Mouse (Mus musculus): Measurements from ENCODE around the gene Mustn1. TPM values are rescaled to one million over a fixed set of nuclear protein-coding genes. Genes with fewer than 3 reads are reported as not detected.

Gene Mustn1
- total RNA-seq, 2 experiments from 2014 or later: 2.2 to 4.7 TPM

DNA sequence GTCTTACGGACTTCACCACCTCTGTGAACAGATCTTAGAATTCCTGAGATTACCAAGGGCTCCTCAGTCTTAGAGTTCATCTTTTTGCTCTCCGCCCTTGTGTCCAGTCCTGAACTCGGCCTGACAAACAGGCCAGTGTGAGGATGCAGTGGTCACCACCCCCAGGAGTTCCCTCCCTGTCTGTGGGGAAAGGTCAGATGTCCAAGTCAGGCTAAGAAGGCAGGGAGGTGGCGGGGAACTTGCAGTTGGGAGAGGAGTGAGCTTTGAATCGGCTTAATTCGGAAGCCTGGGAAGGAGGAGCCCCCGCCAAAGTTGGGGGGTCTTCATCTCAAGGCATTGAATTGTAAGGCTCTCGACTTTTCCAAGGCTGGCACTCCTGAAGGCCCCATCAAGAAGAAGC, 1.3 kb downstream of the Mustn1 start:
- DNase-seq: no peak

- peak; percentile 53 to 77 for DNase-seq
Observed at GRCm38 (mm10) chr14:30880811-30881717, 2.1 kb downstream of the Mustn1 start.

- DNase-seq: no peak
Observed at GRCm38 (mm10) chr14:30881718-30882108, 2.7 kb downstream of the Mustn1 start.

- no peak for DNase-seq
Observed at GRCm38 (mm10) chr14:30885298-30885697, 6.3 kb downstream of the Mustn1 start.

DNA sequence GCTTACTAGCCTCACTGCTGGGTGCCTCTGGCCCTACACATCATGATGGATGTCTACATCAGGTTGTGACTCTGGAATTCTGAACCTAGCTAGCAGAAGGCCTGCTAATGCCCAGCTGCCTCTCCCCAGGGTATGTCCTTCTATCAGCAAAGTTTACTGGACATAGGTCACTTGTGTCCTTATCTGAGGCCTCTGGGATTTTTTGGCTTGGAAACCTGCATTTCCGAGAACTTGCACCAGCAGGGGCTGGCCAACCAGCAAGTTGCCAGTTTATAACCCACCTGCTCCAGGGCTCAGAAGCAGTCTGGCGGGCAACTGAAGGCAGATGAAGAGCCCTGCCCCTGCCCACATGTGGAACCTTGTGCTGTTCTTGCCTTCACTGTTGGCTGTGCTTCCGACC, 7.2 kb downstream of the Mustn1 start, which contains the start of gene Itih4:
Gene Itih4, plus strand, starts transcription at position 273 of the 400 bp plus-strand sequence.
- no peak for DNase-seq

DNA sequence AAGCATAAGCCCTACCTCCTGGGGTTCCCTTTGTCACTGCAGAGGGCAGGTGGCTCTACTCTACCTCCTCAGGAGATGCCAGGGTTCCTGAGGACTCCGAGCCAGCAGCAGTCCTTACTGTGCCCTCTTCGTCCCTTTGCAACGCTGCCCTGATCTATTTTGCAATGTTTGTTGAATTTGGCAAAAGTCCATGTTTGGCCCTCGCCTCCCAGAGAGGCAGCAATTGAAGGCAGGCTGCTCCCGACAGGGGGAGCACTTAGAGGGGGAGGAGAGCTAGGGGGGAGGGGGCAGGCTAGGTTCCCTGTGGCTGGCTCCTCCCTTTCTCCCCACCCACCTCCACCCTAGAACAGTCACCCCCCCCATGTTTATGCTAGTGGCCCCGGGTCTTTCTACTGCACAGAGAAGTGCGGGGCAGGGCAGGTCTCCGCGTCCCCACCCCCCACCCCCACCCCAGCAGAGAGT, 9.3 kb downstream of the Mustn1 start:
- peak; percentile 63 to 75 for DNase-seq

DNA sequence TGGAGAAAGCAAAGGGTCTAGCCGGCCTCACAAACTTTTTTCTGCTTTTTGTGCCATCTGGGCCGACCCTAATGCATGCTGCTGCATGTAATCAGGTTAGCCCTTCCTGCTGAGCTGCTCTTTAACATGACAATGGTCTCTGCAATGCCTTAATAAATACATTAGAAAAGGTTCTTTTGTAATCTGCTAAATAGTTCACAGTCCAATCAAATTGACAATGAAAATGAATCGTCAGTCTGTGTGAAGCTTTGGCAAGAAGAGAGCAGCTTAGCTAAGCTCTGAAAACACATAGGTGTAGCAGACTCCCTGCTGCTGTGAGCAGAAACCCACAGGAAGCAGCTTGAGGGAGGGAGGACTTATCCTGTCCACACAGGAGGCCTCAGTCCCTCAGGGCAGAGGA, 21.0 kb downstream of the Mustn1 start:
- no peak for DNase-seq

GRCm38 (mm10) chr14:30902628-30903027, 23.6 kb downstream of the Mustn1 start:
- no peak for DNase-seq

GRCm38 (mm10) chr14:30903036-30903435, 24.0 kb downstream of the Mustn1 start:
- DNase-seq: no peak

- DNase-seq: no peak
Observed at GRCm38 (mm10) chr14:30904307-30904706, 25.3 kb downstream of the Mustn1 start.

GRCm38 (mm10) chr14:30906001-30906400, 27.0 kb downstream of the Mustn1 start:
- DNase-seq: no peak

DNA sequence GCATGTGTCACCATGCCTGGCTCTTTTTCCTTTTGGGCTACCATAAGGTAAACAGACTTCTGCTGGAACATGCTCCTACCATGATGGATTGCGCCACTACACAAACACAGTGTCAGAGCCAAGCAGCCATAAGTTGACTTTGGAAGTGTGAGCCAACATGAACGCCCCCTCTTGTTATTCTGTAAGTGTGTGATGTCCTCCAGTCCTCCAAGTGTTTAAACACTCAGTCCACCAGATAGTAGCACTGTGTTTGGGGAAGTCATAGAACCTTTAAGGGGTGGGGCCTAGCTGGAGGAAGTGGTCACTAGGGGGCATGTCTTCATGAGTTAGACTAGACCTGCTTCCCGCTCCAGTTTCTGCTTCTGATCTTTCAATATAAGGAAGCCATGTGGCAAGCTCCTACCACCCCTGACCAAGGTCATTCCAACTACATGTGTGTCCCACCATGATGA, 28.8 kb downstream of the Mustn1 start:
- DNase-seq: peak in 1 of 2 experiments; percentile 11

GRCm38 (mm10) chr14:30911141-30911540, 32.1 kb downstream of the Mustn1 start:
- no peak for DNase-seq

DNA sequence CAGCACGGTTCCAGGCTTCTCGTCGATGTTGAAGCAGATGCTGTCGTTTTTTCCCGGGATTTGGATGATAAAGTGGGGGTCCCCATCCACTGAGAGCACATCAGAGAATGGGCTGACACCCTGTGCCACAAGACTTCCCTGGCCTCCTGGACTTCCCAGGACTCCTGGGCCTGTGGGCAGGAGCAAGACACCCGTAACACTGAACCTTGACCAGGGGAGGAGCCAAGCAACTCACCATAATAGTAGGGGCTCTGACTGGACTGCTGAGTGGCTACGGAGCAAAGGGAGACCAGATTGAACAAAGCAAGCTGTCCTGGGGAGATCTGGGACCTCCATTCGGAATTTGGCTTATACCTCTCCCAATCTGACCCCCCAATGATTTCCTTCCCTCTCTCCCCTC, 33.6 kb downstream of the Mustn1 start:
- no peak for DNase-seq

DNA sequence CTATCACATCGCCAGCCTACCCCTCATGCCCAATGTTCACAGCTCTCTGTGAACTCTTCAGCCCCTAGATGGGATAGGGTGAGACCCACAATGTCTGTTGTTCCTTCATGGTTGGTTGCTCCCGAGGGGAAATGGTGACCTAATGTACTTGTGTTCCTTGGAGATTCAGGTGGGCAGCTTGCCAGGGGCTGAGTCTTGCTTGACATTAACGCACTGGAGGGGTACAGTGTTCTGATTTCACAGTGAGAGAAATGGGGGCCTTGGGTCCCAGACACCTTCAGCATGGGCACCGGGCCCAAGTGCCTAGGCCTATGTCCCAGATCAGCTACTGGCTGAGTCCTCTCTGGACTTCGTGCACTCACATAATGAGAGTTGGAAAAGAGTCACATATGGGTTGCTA, 34.4 kb downstream of the Mustn1 start:
- DNase-seq: peak in 1 of 2 experiments; percentile 43

GRCm38 (mm10) chr14:30916516-30916915, 37.5 kb downstream of the Mustn1 start:
- no peak for DNase-seq

DNA sequence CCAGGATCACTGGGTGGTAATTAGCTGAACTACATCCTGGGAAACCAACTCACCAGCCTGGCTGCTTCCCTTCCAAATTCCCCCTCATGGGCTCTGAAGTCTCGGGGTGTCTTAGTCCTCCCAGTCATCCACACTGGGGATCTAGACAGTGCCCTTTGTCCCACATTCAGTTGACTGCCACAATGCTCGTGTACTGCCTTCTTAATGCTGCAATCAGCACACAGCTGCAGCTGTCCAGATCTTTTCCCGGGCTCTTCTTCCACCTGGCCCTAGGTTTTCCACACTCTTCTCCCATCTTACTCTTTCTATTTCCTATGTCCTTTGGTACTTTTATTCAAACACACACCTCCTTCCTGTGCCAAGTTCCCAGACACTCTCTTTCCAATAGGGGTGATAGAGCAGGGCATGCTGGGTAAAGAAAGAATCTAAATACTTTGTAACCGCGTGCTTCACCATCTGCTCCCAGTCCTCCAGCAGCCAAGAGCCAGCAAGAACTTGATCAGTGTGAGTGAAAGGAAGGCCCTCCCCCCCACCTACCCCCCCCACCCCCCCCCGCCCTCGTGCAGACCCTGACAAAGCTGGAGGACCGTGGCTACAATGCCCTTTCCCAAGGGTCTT, 43.2 kb downstream of the Mustn1 start:
- DNase-seq: no peak

GRCm38 (mm10) chr14:30923375-30924105, 44.5 kb downstream of the Mustn1 start, which contains the start of gene Itih3:
Gene Itih3 (minus strand): TSS chr14:30923760.
- DNase-seq: no peak

DNA sequence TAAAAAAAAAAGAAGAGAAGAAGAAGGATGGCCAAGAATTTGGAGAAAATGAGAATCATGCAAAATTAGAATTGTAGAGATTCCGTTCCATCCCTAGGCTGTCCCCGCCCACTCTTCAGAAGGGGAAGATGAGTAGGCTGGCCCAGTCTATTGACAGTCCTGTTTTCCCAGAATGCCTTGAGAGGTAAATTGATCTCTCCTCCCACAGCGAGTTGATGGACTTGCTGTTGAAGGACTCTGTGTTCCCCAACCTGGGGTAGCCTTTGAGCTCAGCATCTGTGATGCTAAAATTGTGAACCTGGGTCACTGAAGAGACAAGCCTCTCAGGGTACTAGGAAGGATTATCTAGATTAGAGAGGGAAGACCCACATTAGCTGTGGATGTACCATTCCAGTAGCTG, 46.5 kb downstream of the Mustn1 start:
- no peak for DNase-seq

- peak; percentile 48 to 65 for DNase-seq
Observed at GRCm38 (mm10) chr14:30930386-30930785, 51.4 kb downstream of the Mustn1 start.
